Mouse (Mus musculus) ovary, adult 18-20 months (tissue): ENCODE results near the gene 0610012G03Rik.

ENCODE experiments used
- DNase-seq: peaks from one replicate; pipeline ENCODE4 v3.0.0; 2022; ENCODE audit warnings: low spot score, mixed read lengths

0610012G03Rik gene

DNA sequence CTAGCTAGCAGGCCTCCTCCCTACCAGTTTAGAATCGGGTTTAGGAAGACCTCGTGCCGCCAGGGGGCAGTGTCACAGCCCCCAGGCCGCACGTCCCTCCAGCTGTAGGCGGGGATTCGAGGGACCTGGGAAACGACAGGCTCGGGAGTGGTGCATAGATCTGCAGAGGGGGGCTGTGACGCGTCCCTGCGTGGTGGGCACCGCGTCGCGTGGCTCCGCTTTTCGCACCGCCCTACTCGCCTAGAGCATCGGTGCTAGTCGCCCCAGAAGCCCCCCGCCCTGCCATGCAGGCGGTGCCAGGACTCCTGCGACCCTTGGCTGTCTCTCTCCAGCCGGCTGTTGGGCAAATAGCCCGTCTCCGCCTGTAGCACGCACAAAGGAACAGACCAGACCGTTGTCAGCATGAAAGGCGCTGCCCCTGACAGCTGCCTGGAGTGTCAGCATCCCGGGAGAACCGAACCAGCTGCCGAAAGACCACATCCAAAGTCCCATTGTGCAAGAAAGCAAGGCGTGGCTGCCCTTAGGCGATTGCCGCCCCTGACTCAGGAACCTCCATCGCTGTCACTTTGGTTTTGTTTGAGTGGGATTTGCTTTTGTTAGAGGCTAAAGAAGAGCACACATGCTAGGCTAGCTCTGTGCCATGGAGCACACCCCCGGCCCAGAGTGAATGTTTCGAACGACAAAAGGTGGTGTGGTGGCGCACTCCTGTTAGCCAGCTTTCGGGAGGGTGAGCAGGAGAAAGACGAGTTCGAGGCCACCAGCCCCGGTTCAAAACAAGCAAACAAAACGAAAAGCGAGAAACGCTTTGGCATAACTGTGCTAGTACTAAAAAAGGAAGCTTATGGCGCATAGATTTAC lies 15.2 kb downstream of the 0610012G03Rik start:
- DNase-seq: peak; percentile 78

DNA sequence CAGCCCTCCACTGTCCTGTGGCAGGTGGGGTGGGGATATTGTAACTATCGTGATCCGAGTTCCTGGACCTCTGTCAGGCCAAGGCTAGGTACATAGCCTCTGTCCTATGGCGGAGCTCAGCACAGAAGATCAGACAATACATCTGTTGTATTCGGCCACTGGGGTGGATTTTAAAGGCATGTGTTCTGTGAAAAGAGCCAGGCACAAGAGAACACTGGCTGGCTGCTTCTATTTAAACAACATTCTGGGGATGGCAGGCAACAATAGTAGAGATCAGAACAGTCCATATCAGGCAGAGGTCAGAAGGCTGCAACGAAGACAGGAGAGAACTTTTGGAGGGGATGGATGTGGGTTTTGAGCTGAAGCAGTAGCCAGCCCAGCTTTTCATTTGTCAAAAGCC lies 16.0 kb downstream of the 0610012G03Rik start:
- DNase-seq: no peak

DNA sequence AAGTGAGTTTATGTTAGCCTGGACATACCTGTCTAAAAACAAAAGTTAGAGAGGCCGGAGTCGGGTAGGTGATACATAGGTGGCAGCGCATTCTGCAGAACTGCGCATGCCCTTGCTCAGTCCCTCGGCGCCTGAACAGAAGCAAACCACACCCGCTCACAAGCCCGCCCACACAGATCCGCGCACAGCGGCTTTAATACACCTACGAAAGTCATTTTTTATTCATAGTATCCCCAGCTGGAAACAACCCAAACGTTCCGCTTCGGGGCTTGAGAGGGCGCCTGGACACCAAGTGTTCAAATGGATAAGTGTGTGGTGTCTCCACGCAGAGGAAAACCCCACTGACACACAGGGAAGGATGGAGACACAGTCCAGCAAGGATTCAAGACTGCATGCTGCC lies 17.0 kb downstream of the 0610012G03Rik start:
- DNase-seq: no peak

DNA sequence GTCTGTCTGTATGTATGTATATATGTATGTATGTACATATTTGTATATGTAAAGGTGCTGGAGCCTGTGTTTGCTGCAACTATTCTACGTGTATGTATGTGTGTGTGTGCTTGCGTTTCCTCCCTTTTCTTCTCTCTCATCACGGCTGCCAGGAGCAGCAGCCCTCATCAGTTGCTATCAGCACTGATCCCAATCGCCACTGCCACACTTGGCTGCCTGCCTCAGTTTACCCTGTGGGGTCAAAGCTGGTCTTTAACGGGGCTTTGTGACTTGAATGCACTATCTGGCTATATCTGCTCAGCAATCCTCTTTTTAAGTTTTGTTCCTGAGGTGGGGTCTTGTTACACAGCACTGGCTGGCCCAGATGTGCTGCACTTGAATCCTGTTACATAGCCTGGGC lies 20.9 kb downstream of the 0610012G03Rik start:
- no peak for DNase-seq

DNA sequence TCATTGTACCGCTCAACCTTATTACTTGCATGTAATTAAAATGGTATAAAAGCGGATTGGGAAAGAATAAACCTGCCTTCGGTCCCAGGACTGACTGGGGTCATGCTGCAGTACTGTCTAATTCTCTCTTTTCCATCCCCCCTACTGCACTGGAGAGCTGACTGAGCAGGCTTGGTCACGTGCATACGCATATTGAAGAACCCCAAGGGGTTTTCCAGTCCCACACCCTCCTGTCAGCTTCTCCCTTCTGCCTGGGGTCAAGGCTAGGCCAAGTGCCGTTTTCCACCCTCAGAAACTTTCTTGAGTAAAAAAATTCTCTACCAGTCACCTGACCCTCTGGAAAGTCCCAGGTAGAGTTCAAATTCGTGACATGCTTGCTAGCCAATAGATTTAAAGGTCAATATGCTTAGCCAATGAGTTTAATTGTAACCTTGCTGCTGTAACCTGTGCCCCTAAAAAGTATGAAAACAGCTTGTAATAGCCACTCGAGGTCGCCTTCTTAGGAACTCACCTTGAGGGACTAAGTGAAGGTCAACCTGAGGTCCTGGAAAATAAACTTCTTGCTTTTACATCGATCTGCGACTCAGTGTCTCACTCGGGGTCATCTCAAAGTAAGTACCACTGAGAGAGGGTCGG lies 21.6 kb downstream of the 0610012G03Rik start:
- DNase-seq: no peak

DNA sequence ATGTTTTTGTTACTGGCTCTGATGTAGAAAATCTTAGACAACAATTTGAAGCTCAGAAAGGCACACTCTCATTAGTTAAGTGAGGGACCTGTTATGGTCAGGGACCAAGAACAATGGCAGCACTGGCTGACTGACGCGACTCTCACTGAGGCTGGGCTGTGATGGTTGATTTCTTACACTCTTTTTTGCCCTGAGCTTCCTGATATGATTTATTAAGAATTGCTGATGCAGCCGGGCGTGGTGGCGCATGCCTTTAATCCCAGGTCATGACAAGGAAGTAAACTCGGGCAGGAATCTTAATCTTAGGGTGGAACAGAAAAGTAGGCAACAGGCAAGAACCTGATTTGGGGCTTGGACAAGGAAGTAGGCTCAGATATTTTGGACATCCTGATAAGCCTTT lies 22.2 kb downstream of the 0610012G03Rik start:
- no peak for DNase-seq

DNA sequence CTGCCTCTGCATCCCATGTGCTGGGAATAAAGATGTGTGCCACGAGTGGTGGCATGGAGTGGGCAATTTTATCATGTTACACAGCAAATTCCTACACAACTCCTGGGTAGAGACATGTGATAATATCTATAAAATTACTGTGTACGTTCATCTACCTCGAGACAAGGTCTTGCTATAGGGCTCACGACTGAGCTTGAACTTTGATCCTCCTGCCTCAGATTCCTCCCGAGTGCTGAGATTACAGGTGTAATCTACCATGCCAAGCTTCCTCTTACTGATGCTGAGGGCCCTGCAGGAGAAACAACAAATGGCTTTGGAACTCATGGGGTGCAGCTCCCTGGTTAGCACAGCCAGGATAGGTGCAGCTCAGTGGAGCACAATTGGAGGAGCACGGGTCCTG lies 23.9 kb downstream of the 0610012G03Rik start:
- DNase-seq: no peak

DNA sequence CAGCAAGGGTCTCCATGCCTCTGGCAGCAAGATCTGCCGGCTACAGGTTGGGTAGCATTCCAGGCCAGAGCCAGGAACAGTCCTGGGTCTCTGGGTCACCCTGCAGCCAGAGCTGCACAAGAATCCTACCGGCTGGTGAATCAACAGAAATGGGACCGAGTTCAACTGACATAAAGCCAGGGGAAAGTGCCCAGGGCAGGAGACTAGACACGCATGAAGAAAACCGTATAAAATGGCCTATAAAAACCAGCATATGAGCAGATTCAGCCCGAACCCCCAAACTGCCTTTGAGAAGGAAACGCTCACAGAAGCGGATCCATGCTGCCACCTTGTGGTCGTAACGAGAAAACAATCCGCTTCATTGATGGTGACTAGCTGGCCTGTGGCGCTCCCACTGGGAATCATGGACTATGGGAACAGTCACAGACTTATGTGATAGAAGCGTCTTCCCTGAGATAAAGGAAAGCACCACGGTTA lies 30.0 kb downstream of the 0610012G03Rik start:
- DNase-seq: peak; percentile 25

DNA sequence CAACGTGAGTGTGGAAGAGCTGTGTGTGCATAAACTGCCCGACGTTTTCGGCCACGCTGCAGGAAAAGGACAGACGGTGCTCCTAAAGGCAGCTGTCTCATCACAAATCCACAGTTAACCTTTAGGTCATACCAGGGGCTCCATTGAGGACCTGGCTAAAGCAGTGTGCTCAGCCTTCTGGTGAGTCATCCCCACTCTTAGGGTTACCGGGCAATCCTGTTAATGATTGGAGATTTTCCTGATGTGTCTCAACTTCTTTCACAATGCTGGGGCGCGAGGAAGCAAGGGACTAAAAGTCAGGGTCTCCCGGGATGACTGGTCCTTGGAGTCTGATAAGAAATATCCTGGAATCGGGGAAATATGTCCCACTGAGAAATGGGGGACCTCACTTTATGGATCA lies 30.5 kb downstream of the 0610012G03Rik start:
- no peak for DNase-seq

DNA sequence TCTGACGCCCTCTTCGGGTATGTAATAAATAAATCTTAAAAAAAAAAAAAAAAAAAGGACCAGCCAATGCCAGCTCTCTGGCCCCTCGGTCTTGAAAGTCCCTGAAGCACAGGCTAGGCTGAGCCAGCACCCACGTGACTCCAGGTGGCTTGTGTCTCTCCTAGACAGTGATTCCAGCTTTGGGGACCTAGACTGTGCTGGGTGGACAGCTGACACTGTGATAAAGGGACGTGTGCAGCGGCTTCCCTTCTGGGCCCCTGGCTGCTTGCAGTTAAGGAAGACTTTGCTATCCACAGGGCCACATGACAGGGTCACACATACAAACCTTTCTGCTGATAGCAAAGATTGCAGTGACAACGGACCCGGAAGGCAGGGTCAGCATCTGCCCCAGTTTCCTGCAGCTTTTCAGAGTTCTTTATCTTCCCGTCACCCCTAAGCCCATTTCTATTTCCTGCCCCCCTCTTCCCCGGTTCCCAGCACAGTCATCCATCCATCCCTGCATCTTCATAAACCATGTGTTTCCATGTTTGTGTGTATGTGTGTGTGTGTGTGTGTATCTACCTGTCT lies 37.9 kb downstream of the 0610012G03Rik start:
- no peak for DNase-seq

DNA sequence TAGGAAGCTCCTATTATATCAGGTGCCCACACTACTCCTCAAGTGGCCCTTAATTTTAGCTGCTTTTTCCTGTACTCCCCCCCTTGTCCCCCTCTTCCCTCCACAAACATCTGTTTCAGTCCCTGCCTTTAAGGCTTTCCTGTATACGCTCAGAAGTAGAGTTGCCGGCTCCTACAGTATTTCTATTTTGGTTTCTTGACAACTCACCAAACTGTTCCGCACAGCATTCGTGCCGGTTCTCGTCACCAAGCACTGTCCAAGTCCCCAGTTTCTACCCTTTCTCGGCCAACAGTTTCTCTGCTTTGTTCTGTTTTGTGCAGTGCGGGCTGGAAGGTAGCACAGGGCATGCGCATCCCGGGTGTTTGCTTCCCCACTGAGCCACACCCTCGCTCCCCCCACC lies 39.3 kb downstream of the 0610012G03Rik start:
- DNase-seq: no peak

DNA sequence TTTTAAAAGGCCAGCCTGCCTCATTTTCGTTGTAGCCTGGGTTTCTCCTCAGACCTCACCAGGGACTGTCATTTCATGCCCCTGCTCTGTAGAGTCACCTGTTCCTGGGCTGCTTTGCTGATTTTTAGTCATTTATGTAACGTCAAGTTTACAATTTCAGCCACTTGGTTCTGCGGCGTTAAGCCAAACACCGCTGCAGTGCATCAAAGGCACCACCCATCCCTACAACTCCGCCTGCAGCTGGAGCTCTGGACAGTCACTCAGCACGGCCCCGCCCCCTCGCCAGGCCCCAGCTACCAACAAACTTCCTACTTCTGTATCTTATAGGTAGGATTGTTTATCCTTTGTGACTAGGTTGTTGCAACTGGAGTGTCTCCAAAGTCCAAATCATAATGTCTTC lies 41.4 kb downstream of the 0610012G03Rik start:
- DNase-seq: no peak

DNA sequence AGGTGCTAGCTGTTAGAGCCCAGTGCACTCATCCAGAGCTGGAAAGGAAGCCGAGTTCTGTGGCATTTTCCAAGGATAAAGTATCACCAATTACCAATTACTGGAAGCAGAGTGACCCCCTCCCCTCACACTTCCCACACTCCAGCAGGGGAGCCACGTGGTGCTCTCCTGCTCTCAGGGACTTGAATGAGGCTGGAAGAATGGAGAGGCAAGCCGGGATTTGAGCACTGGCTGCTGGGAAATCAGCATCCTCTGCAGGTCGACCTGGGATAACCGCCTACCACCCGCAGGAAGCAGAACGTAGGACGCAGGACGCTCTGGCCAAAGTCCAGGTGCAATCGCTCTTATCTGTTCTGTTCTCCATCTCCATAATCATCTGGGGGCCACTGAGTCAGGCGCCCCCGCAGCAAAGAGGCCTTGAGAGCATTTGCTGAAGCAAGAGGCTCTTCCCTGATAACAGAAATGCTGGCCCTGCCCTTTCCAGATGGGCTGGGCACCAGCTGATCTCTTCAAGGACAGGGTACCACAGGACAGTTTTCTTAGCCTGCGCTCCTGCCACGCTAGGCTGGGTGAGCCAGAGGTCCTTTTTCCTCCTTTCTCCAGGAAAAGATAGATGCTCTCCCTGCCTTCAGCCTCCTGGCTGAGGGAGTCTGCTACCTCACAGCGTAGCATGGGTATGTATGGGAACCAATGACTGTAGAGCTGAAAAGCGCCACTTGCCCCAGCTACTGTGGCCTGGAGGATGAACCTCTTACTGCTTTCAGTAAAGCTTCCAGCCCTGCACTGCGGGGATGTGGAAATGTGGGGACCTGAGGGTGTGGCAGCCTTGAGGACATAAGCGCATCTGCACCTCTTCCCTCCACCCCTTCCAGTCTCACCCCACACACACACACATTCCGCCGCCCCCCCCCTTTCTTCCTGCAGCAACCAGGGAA lies 42.1 kb downstream of the 0610012G03Rik start:
- DNase-seq: peak; percentile 56

DNA sequence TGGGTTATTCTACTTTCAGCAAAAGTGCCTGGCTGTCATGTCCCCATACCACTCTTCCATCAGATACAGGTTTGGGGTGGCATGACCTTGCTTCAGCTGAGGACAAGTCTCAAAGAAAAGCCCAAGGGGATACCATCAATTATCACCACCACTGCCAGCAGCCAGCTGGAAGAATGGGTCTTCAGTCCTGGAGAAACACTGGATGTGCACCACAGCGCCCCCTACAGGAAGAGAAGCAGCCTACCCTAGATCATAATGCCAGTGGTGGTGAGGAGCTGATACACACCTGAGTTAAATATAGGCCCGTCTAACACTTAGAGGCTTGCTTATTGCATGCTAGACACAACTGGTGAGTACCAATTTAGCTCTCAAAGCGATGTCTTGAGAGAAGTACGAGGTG lies 43.0 kb downstream of the 0610012G03Rik start:
- no peak for DNase-seq

DNA sequence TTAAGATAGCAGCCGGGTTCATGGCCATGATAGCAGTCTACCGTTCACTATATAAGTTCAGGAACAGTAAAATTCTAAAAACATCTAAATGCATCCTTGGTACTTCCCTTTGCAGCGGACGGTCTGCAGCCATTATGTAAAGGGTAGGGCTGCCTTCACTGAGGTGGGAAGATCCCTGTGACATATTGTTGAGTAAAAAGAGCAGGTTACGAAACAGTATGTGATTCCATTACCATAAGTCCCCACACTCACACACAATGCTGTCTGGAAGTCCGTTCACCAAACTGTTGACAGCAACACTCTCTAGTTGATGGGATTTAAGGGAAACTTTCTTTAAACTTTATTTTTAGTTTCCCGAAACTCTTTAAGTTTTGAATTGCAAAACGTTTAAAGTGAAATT lies 45.1 kb downstream of the 0610012G03Rik start:
- no peak for DNase-seq

DNA sequence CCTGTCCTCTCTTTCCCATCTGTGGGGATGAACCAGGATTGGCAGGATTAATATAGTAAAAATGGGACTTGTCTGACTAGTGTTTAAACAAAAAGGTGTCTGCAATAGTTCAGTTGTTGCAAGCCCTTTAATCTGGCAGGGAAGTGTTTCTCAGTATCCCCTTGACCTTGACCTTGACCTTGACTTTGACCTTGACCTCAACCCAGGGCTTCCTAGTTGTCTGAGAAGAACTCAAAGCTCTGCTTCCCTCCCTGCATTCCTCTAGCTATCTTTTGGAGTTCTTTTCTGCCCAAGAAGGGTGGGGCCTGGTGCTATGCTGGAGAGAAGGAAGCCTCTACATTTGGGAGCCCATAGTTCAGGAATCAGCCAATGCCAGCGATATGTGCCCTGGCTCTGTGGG lies 46.4 kb downstream of the 0610012G03Rik start:
- DNase-seq: no peak

DNA sequence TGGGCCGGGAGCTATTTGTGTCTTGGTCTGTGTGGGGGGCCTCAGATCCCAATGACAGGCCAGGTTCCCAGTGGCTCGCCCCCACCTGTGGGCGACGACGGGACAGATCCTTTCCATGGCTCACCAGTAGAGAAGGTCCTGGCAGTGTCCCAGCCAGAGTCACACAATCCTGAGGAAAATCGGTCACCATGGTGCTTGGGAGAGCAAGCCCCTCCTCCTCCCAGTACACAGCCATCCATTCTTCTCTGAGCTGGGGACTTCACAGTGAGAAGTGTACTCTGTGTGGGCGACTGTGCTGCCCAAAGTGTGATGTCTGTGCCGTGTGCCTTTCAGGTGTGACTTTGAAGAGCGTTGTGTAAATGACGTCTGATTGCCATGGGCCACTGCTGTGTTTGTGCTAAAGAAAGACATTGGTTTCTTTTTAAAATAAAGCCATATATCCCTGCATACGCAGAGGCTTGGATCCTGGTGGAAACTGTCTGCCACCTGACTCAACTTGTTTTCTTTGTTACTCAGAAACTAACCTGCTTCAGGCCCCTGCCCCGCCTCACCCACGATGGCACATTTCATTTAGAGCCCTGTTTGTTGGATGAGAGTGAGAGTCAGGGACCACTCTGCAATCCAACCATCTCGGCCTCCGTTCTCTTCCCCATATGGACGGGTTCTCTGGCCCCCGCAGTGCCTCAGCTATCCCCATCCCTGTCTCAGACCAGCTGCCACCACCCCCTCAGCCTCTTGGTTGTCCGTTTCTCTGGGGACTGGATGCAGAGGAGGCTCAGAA lies 49.6 kb downstream of the 0610012G03Rik start:
- no peak for DNase-seq
